Mouse (Mus musculus): ENCODE measurements at regions not wholly inside any gene's neighbourhood (a gene's known extent, or its start where the extent isn't known, plus 50 kb on each side); places are given as distances from the start of the nearest gene placed in this dataset.

GRCm38 (mm10) chr9:83258476-83258875 lies 112.0 kb upstream of the Hmgn3 start:
- H3K27me3 ChIP-seq (ENCODE audit: control insufficient read depth, insufficient read depth, low read length): no peaks in the 10 kb centered on the region
- no peaks in the 10 kb centered on the region for H3K9me3 ChIP-seq (ENCODE audit: control insufficient read depth, low read length)
- no peaks in the 10 kb centered on the region for H3K36me3 ChIP-seq (ENCODE audit: control insufficient read depth, insufficient read depth, low read length)
- no peaks in the 10 kb centered on the region for H3K4me1 ChIP-seq (ENCODE audit: control insufficient read depth, insufficient read depth, low read length)
- no peak for ATAC-seq (ENCODE audit: low read depth)
- H3K9ac ChIP-seq (replicated peaks; ENCODE audit: low read depth, low read length): no peak overlapping the region
- H3K4me2 ChIP-seq (ENCODE audit: low read depth, low read length): no peak overlapping the region
- no peak overlapping the region for H3K27ac ChIP-seq (ENCODE audit: low read depth, low read length)
- WGBS: 87% methylated on average over 3 of the region's 3 CpGs
- no peak overlapping the region for H3K4me3 ChIP-seq (ENCODE audit: low read depth, low read length)

- Histone ChIP-seq H3K36me3 (ENCODE audit: control insufficient read depth, insufficient read depth, low read length) (no peaks in the 10 kb centered on the region), H3K4me3 (ENCODE audit: low read depth, low read length) (no peak overlapping the region), H3K4me2 (ENCODE audit: low read depth, low read length) (no peak overlapping the region), H3K27me3 (ENCODE audit: control insufficient read depth, insufficient read depth, low read length) (no peaks in the 10 kb centered on the region), H3K27ac (ENCODE audit: low read depth, low read length) (no peak overlapping the region), H3K9ac (replicated peaks; ENCODE audit: low read depth, low read length) (no peak overlapping the region), H3K9me3 (ENCODE audit: control insufficient read depth, low read length) (no peaks in the 10 kb centered on the region), H3K4me1 (ENCODE audit: control insufficient read depth, insufficient read depth, low read length) (no peaks in the 10 kb centered on the region)
- ATAC-seq (ENCODE audit: low read depth): no peak
- WGBS: 95% methylated on average over 6 of the region's 6 CpGs
Observed at GRCm38 (mm10) chr9:83254356-83254755, 107.9 kb upstream of the Hmgn3 start.

DNA sequence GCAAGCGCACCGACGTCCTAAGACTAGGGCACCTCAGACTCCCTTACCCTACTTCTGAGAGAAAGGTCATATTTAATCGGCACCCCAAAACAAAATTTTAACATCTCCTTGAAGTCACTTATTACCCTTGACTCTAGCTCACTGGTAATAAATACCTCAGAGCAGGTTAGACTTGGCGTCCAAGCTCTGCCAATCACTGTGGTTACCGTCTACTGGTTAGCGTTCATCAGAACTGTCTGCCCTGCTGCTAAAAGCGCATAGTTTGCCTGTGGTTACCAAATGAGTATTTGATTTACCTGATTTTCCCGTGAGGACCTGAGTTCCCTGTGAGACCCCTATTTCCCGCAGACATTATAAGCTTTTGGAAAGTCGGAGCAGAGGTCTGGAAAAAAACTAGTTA lies 107.3 kb upstream of the Hmgn3 start:
- H3K27ac ChIP-seq (ENCODE audit: low read depth, low read length): no peak overlapping the region
- WGBS: 90% methylated on average over 11 of the region's 11 CpGs
- no peaks in the 10 kb centered on the region for H3K4me1 ChIP-seq (ENCODE audit: control insufficient read depth, insufficient read depth, low read length)
- no peak overlapping the region for H3K4me3 ChIP-seq (ENCODE audit: low read depth, low read length)
- H3K27me3 ChIP-seq (ENCODE audit: control insufficient read depth, insufficient read depth, low read length): no peaks in the 10 kb centered on the region
- H3K9me3 ChIP-seq (ENCODE audit: control insufficient read depth, low read length): no peaks in the 10 kb centered on the region
- no peaks in the 10 kb centered on the region for H3K36me3 ChIP-seq (ENCODE audit: control insufficient read depth, insufficient read depth, low read length)
- no peak for ATAC-seq (ENCODE audit: low read depth)
- H3K9ac ChIP-seq (replicated peaks; ENCODE audit: low read depth, low read length): no peak overlapping the region
- H3K4me2 ChIP-seq (ENCODE audit: low read depth, low read length): no peak overlapping the region

GRCm38 (mm10) chr9:83251793-83252192 lies 105.3 kb upstream of the Hmgn3 start:
- H3K36me3 ChIP-seq (ENCODE audit: control insufficient read depth, insufficient read depth, low read length): no peaks in the 10 kb centered on the region
- no peak for ATAC-seq (ENCODE audit: low read depth)
- H3K4me1 ChIP-seq (ENCODE audit: control insufficient read depth, insufficient read depth, low read length): no peaks in the 10 kb centered on the region
- no peak overlapping the region for H3K27ac ChIP-seq (ENCODE audit: low read depth, low read length)
- H3K27me3 ChIP-seq (ENCODE audit: control insufficient read depth, insufficient read depth, low read length): no peaks in the 10 kb centered on the region
- no peak overlapping the region for H3K4me3 ChIP-seq (ENCODE audit: low read depth, low read length)
- H3K9me3 ChIP-seq (ENCODE audit: control insufficient read depth, low read length): no peaks in the 10 kb centered on the region
- H3K9ac ChIP-seq (replicated peaks; ENCODE audit: low read depth, low read length): no peak overlapping the region
- H3K4me2 ChIP-seq (ENCODE audit: low read depth, low read length): no peak overlapping the region
- 71% methylated on average over 5 of the region's 5 CpGs for WGBS

DNA sequence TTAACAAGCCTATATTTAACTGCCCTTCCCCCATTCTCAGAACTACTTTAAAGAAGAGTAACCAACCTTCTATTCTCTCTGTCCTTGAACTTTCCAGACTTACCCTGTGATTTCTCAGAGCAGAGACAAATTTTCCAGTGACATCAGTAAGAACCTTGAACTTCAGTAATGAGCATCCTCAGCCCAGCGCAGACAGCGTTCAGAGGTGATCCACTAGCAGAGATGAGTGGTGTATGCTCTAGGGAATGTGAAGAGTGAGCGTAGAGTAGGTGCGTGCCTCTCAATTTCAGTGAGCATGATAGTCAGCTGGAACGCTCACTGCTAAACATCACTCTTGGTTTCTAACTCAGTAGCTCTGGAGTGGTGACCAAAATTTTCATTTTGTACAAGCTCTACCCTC lies 103.4 kb upstream of the Hmgn3 start:
- no peak overlapping the region for H3K4me2 ChIP-seq (ENCODE audit: low read depth, low read length)
- no peak overlapping the region for H3K27ac ChIP-seq (ENCODE audit: low read depth, low read length)
- H3K4me3 ChIP-seq (ENCODE audit: low read depth, low read length): no peak overlapping the region
- H3K36me3 ChIP-seq (ENCODE audit: control insufficient read depth, insufficient read depth, low read length): no peaks in the 10 kb centered on the region
- WGBS: 96% methylated on average over 5 of the region's 5 CpGs
- H3K9me3 ChIP-seq (ENCODE audit: control insufficient read depth, low read length): no peaks in the 10 kb centered on the region
- no peaks in the 10 kb centered on the region for H3K27me3 ChIP-seq (ENCODE audit: control insufficient read depth, insufficient read depth, low read length)
- H3K9ac ChIP-seq (replicated peaks; ENCODE audit: low read depth, low read length): no peak overlapping the region
- no peaks in the 10 kb centered on the region for H3K4me1 ChIP-seq (ENCODE audit: control insufficient read depth, insufficient read depth, low read length)
- no peak for ATAC-seq (ENCODE audit: low read depth)

DNA sequence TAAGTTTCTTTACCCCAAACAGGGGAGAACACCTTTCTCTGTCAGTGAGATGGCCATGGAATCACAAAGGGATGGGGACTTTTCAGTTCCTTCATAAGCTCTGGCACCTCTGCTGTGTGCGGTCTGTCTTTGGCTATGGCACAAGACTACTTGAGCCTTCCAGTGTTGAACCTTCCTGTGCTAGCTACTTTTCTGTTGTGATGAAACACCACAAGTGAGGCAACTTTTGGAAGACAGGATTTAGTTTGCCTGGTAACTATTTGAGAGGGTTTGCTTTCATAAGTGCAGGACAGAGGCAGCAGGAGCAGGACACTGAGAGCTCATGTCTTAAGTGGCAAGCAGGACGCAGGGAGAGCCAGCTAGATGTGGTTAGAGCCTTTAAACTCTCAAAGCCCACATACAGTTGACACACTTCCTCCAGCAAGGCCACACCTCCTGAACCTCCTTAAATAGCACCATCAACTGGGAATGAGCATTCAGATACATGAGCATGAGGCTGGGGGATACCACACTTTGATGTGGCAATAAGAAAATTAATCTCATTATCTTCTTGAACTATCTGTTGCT lies 101.8 kb upstream of the Hmgn3 start:
- Histone ChIP-seq H3K9me3 (ENCODE audit: control insufficient read depth, low read length) (no peaks in the 10 kb centered on the region), H3K27ac (ENCODE audit: low read depth, low read length) (no peak overlapping the region), H3K9ac (replicated peaks; ENCODE audit: low read depth, low read length) (no peak overlapping the region), H3K27me3 (ENCODE audit: control insufficient read depth, insufficient read depth, low read length) (no peaks in the 10 kb centered on the region), H3K4me2 (ENCODE audit: low read depth, low read length) (no peak overlapping the region), H3K4me3 (ENCODE audit: low read depth, low read length) (no peak overlapping the region), H3K4me1 (ENCODE audit: control insufficient read depth, insufficient read depth, low read length) (no peaks in the 10 kb centered on the region), H3K36me3 (ENCODE audit: control insufficient read depth, insufficient read depth, low read length) (no peaks in the 10 kb centered on the region)
- WGBS: 93% methylated on average over 2 of the region's 2 CpGs
- ATAC-seq (ENCODE audit: low read depth): no peak

DNA sequence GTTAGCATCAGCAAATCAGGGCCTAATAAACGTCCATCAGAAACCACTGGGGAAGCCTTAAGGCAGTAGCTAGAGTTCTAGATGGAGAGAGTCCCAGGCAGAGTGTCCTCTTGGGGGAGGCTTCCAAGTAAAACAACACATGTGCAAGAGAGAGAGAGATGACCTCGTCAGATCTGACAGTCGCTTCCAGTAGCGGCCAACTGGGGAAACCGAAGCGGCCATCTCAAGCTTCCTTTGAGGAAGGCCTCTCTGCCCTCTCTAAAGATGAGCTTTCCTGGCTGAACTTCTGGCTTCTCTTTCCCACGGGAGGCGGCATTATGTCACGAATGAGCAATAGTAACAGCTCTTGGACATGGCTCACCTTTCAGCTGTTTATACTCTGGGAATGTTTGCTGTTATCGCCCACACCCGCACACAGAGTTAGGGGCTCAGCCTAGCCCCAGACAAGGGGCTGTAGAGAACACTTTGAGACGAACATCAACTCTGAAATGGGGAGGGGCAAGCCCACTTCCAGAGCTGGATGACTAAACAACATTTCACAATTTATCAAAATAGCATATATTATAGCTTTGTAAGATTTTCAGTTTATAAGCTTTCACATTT lies 100.7 kb upstream of the Hmgn3 start:
- no peak for ATAC-seq (ENCODE audit: low read depth)
- Histone ChIP-seq H3K9ac (replicated peaks; ENCODE audit: low read depth, low read length) (no peak overlapping the region), H3K4me3 (ENCODE audit: low read depth, low read length) (no peak overlapping the region), H3K27me3 (ENCODE audit: control insufficient read depth, insufficient read depth, low read length) (no peaks in the 10 kb centered on the region), H3K9me3 (ENCODE audit: control insufficient read depth, low read length) (no peaks in the 10 kb centered on the region), H3K36me3 (ENCODE audit: control insufficient read depth, insufficient read depth, low read length) (no peaks in the 10 kb centered on the region), H3K4me1 (ENCODE audit: control insufficient read depth, insufficient read depth, low read length) (no peaks in the 10 kb centered on the region), H3K27ac (ENCODE audit: low read depth, low read length) (no peak overlapping the region), H3K4me2 (ENCODE audit: low read depth, low read length) (no peak overlapping the region)
- 76% methylated on average over 12 of the region's 12 CpGs for WGBS

DNA sequence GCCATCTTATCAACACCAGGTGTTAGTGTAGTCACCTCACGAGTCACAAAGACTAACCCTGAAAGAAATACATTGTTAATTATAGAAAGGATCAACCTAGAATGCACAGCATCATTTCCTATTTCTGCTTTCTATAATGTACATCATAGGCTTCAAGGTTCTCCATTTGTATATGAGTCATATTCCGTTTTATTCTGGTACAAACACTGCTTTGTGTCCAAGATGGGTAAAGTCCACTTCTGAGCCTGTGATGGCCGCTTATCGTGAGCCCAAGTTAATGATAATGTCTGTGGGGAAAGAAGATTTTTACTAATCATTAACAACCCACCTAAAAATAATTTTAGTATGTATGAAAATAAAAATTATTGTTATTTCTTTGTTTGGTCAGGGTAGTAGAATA lies 94.6 kb upstream of the Hmgn3 start:
- Histone ChIP-seq H3K4me2 (ENCODE audit: low read depth, low read length) (no peak overlapping the region), H3K4me1 (ENCODE audit: control insufficient read depth, insufficient read depth, low read length) (no peaks in the 10 kb centered on the region), H3K9ac (replicated peaks; ENCODE audit: low read depth, low read length) (no peak overlapping the region), H3K27ac (ENCODE audit: low read depth, low read length) (no peak overlapping the region), H3K27me3 (ENCODE audit: control insufficient read depth, insufficient read depth, low read length) (no peaks in the 10 kb centered on the region), H3K9me3 (ENCODE audit: control insufficient read depth, low read length) (no peaks in the 10 kb centered on the region), H3K36me3 (ENCODE audit: control insufficient read depth, insufficient read depth, low read length) (no peaks in the 10 kb centered on the region), H3K4me3 (ENCODE audit: low read depth, low read length) (no peak overlapping the region)
- no peak for ATAC-seq (ENCODE audit: low read depth)
- 89% methylated on average over 4 of the region's 4 CpGs for WGBS

DNA sequence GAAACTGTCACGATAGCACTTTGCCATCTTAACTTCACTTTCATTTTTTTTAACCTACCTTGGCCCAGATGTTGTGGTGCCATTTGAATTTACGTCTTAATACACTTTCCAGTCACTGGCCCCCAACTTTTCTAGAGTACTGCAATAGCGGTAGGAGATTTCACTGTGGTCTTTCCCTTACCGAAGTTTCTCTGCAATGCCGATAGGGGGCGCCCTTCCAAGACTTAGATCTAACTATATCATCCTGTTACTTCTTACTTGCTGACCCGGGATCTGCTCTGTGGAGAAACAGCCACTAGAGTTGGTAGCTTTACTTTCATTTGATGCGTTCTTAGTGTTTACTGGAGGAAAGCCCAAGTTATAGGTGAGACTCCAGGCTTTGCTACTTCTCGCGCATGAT lies 92.6 kb upstream of the Hmgn3 start:
- Histone ChIP-seq H3K36me3 (ENCODE audit: control insufficient read depth, insufficient read depth, low read length) (no peaks in the 10 kb centered on the region), H3K4me1 (ENCODE audit: control insufficient read depth, insufficient read depth, low read length) (no peaks in the 10 kb centered on the region), H3K27me3 (ENCODE audit: control insufficient read depth, insufficient read depth, low read length) (no peaks in the 10 kb centered on the region), H3K9me3 (ENCODE audit: control insufficient read depth, low read length) (no peaks in the 10 kb centered on the region), H3K4me2 (ENCODE audit: low read depth, low read length) (no peak overlapping the region), H3K4me3 (ENCODE audit: low read depth, low read length) (no peak overlapping the region), H3K27ac (ENCODE audit: low read depth, low read length) (no peak overlapping the region), H3K9ac (replicated peaks; ENCODE audit: low read depth, low read length) (no peak overlapping the region)
- 82% methylated on average over 10 of the region's 10 CpGs for WGBS
- ATAC-seq (ENCODE audit: low read depth): no peak
